Comparison of ENCODE assay signal across 10 mouse cellular contexts in genomic region chr10:80050244-80050643, GRCm38 (mm10). TPM values are rescaled to one million over a fixed set of nuclear protein-coding genes. Genes with fewer than 3 reads are reported as not detected.
DNase-seq lines count a peak whose midpoint lies in the region; ATAC-seq and TF ChIP-seq lines count a peak whose summit lies in the region.
"Had no signal": no experiment of that assay in that cellular context is flagged by ENCODE, and none has a peak within 500 bp of the region (broad histone marks: within the 10 kb centered on the region; RNA-seq: fewer than 3 reads in every experiment).

No protein-coding gene starts in this region.

- H3K27me3 ChIP-seq in kidney, postnatal 0 days (ENCODE audit: insufficient read depth, low read length): no peaks in the 10 kb centered on the region
- H3K27me3 ChIP-seq in limb, embryonic 13.5 days: no peaks in the 10 kb centered on the region
- H3K27me3 ChIP-seq: heart, embryonic 12.5 days had no signal

- H3K4me2 ChIP-seq in kidney, postnatal 0 days (ENCODE audit: low read length): no peak overlapping the region
- no peak overlapping the region for H3K4me2 ChIP-seq in limb, embryonic 13.5 days (replicated peaks)
- H3K4me2 ChIP-seq: heart, embryonic 12.5 days; lung, embryonic 14.5 days had no signal

- no peak overlapping the region for H3K4me3 ChIP-seq in kidney, postnatal 0 days (replicated peaks; ENCODE audit: low read depth, low read length)
- H3K4me3 ChIP-seq in ES-E14 (ENCODE audit: insufficient read depth in 1 of 2, low read depth in 1 of 2, low read length in 2 of 2, poor library complexity in 1 of 2, severe bottlenecking in 1 of 2): peak overlapping the region; percentile 2 to 13; a peak in 2 of 4 replicates
- H3K4me3 ChIP-seq in limb, embryonic 13.5 days: no peak overlapping the region
- H3K4me3 ChIP-seq: heart, embryonic 12.5 days had no signal

- H3K9ac ChIP-seq in kidney, postnatal 0 days (ENCODE audit: low read depth, low read length): no peak overlapping the region
- peak overlapping the region; percentile 53 for H3K9ac ChIP-seq in ES-E14 (ENCODE audit: insufficient read depth, low read depth, low read length, poor library complexity, severe bottlenecking)
- peak overlapping the region; percentile 25; the same call in 1 of the 2 replicates for H3K9ac ChIP-seq in limb, embryonic 13.5 days
- H3K9ac ChIP-seq: heart, embryonic 12.5 days had no signal

- no peak for TF ChIP-seq CTCF in kidney, postnatal 0 days (IDR thresholded peaks at IDR 0.05; ENCODE audit: low read depth)

- H3K36me3 ChIP-seq in kidney, postnatal 0 days (ENCODE audit: insufficient read depth, low read length): no peaks in the 10 kb centered on the region
- peaks cover 6% of the 10 kb centered on the region; the same call in 1 of the 2 replicates for H3K36me3 ChIP-seq in ES-E14 (ENCODE audit: control insufficient read depth, insufficient read depth, low read length, poor library complexity, severe bottlenecking)
- peaks cover 1% of the 10 kb centered on the region; the same call in 1 of the 2 replicates for H3K36me3 ChIP-seq in limb, embryonic 13.5 days

- 39% methylated on average over 6 of the region's 6 CpGs for WGBS in kidney, postnatal 0 days
- WGBS in limb, embryonic 13.5 days: 40% methylated on average over 6 of the region's 6 CpGs

- no peaks in the 10 kb centered on the region for H3K9me3 ChIP-seq in kidney, postnatal 0 days (replicated peaks; ENCODE audit: low read length)
- H3K9me3 ChIP-seq in ES-E14 (ENCODE audit: control insufficient read depth, insufficient read depth, low read depth, low read length): no peaks in the 10 kb centered on the region
- H3K9me3 ChIP-seq in limb, embryonic 13.5 days: no peaks in the 10 kb centered on the region
- H3K9me3 ChIP-seq: heart, embryonic 12.5 days had no signal

- DNase-seq in adrenal gland, postnatal 10 days: peak; percentile 43
- DNase-seq in adrenal gland, postnatal 25 days: no peak
- DNase-seq in kidney, postnatal 0 days (ENCODE audit: low spot score): no peak
- no peak for DNase-seq in kidney, adult 9 months
- no peak for DNase-seq in ES-E14 (ENCODE audit: low read depth, low spot score)
- no peak for DNase-seq in thymus, postnatal 4 days
- DNase-seq: lung, embryonic 14.5 days had no signal

- in situ Hi-C loops in ES-E14 (cut with MboI; ENCODE audit: low sequenced_read_pairs in 2 of 2, unreplicated experiment in 2 of 2): no loop called here

- no peak for ATAC-seq in kidney, postnatal 0 days (replicated peaks; ENCODE audit: low FRiP score, low read depth)
- no peak for ATAC-seq in limb, embryonic 13.5 days (ENCODE audit: low FRiP score, low read depth)
- ATAC-seq in erythroid progenitor cell, adult 5-6 weeks (replicated peaks; ENCODE audit: low FRiP score, poor library complexity, severe bottlenecking): no peak

- H3K27ac ChIP-seq in kidney, postnatal 0 days: peak overlapping the region; percentile 88; the same call in 1 of the 2 replicates
- H3K27ac ChIP-seq in ES-E14 (ENCODE audit: insufficient read depth, low read depth, low read length, poor library complexity, severe bottlenecking): peak overlapping the region; percentile 96
- no peak overlapping the region for H3K27ac ChIP-seq in limb, embryonic 13.5 days

- H3K4me1 ChIP-seq in kidney, postnatal 0 days (replicated peaks; ENCODE audit: insufficient read depth, low read length): peaks cover 19% of the 10 kb centered on the region
- peaks cover 20 to 32% of the 10 kb centered on the region in 2 experiments for H3K4me1 ChIP-seq in ES-E14 (ENCODE audit: control insufficient read depth in 2 of 2, insufficient read depth in 2 of 2, low read length in 2 of 2, poor library complexity in 1 of 2)
- H3K4me1 ChIP-seq in limb, embryonic 13.5 days: peaks cover 34% of the 10 kb centered on the region

TF ChIP-seq in ES-E14, 5 proteins besides CTCF, POLR2A, EP300 and RAD21:
- TF ChIP-seq HCFC1 (IDR thresholded peaks at IDR 0.05; ENCODE audit: borderline replicate concordance, insufficient read depth, low read length): peak; percentile 24; the same call in 1 of the 2 replicates
- no peak for TF ChIP-seq ZNF384 (IDR thresholded peaks at IDR 0.05; ENCODE audit: low read depth, low read length)
TF ChIP-seq in ES-E14: peak in this region for 1.

RNA-seq across cellular contexts. Expression of gene Gpx4, which starts 3.3 kb away (rescaled TPM):
- total RNA-seq in adrenal gland, postnatal 10 days (2021): 1,000 to 10,000 TPM; 1,132 to 1,146 TPM
- 977 and 1,201 TPM in 2 replicates for total RNA-seq in adrenal gland, postnatal 25 days (2021)
- polyA plus RNA-seq in kidney, postnatal 0 days (2015; fragmentation: Nextera tagmentation; extraction: Ambion mirVana): 901 and 946 TPM in 2 replicates
- 1,456 and 1,919 TPM in 2 replicates for total RNA-seq in ES-E14 (2012; rRNA removed)
- 462 and 477 TPM in 2 replicates for polyA plus RNA-seq in limb, embryonic 13.5 days (2015; fragmentation: Nextera tagmentation; extraction: Ambion mirVana)
- 371 and 490 TPM in 2 replicates for total RNA-seq in erythroid progenitor cell, adult 5-6 weeks (2015; ENCODE audit: low replicate concordance)
- total RNA-seq in erythroid progenitor cell, adult 5-6 weeks (2017; ENCODE audit: low replicate concordance): 239 and 372 TPM in 2 replicates

RNA-seq across cellular contexts. Expression of gene Polr2e, which starts 10.6 kb away (rescaled TPM):
- total RNA-seq in adrenal gland, postnatal 10 days (2021): 100 to 1,000 TPM in 1 of 2 experiments, 10 to 100 TPM in 1; 96.5 to 102 TPM
- total RNA-seq in adrenal gland, postnatal 25 days (2021): 84.3 and 101 TPM in 2 replicates
- 208 and 210 TPM in 2 replicates for polyA plus RNA-seq in kidney, postnatal 0 days (2015; fragmentation: Nextera tagmentation; extraction: Ambion mirVana)
- total RNA-seq in ES-E14 (2012; rRNA removed): 266 and 293 TPM in 2 replicates
- polyA plus RNA-seq in limb, embryonic 13.5 days (2015; fragmentation: Nextera tagmentation; extraction: Ambion mirVana): 244 and 254 TPM in 2 replicates
- total RNA-seq in erythroid progenitor cell, adult 5-6 weeks (2015; ENCODE audit: low replicate concordance): 18.4 and 20.5 TPM in 2 replicates
- 14.6 and 28.4 TPM in 2 replicates for total RNA-seq in erythroid progenitor cell, adult 5-6 weeks (2017; ENCODE audit: low replicate concordance)

RNA-seq across cellular contexts. Expression of gene Arhgap45, which starts 33.8 kb away (rescaled TPM):
- 10 to 100 TPM; 11.9 to 12.7 TPM for total RNA-seq in adrenal gland, postnatal 10 days (2021)
- total RNA-seq in adrenal gland, postnatal 25 days (2021): 3.7 and 4.3 TPM in 2 replicates
- 4.0 and 4.6 TPM in 2 replicates for polyA plus RNA-seq in kidney, postnatal 0 days (2015; fragmentation: Nextera tagmentation; extraction: Ambion mirVana)
- 17.0 and 20.9 TPM in 2 replicates for total RNA-seq in ES-E14 (2012; rRNA removed)
- polyA plus RNA-seq in limb, embryonic 13.5 days (2015; fragmentation: Nextera tagmentation; extraction: Ambion mirVana): 7.3 and 7.6 TPM in 2 replicates
- total RNA-seq in erythroid progenitor cell, adult 5-6 weeks (2015; ENCODE audit: low replicate concordance): 23.4 and 23.9 TPM in 2 replicates
- 16.0 and 28.8 TPM in 2 replicates for total RNA-seq in erythroid progenitor cell, adult 5-6 weeks (2017; ENCODE audit: low replicate concordance)

RNA-seq across cellular contexts. Expression of gene Abca7, which starts 54.0 kb away (rescaled TPM):
- total RNA-seq in adrenal gland, postnatal 10 days (2021): 10 to 100 TPM; 16.0 to 19.8 TPM
- 24.2 and 29.1 TPM in 2 replicates for total RNA-seq in adrenal gland, postnatal 25 days (2021)
- polyA plus RNA-seq in kidney, postnatal 0 days (2015; fragmentation: Nextera tagmentation; extraction: Ambion mirVana): 2.4 and 2.6 TPM in 2 replicates
- 8.8 and 18.9 TPM in 2 replicates for total RNA-seq in ES-E14 (2012; rRNA removed)
- 1.8 and 1.9 TPM in 2 replicates for polyA plus RNA-seq in limb, embryonic 13.5 days (2015; fragmentation: Nextera tagmentation; extraction: Ambion mirVana)
- total RNA-seq in erythroid progenitor cell, adult 5-6 weeks (2015; ENCODE audit: low replicate concordance): 44.0 and 58.4 TPM in 2 replicates
- total RNA-seq in erythroid progenitor cell, adult 5-6 weeks (2017; ENCODE audit: low replicate concordance): 58.6 and 71.8 TPM in 2 replicates

RNA-seq across cellular contexts. Expression of gene Sbno2, which starts 55.1 kb away (rescaled TPM):
- total RNA-seq in adrenal gland, postnatal 10 days (2021): 10 to 100 TPM; 37.5 to 55.7 TPM
- total RNA-seq in adrenal gland, postnatal 25 days (2021): 66.1 and 73.2 TPM in 2 replicates
- polyA plus RNA-seq in kidney, postnatal 0 days (2015; fragmentation: Nextera tagmentation; extraction: Ambion mirVana): 9.6 and 10.5 TPM in 2 replicates
- total RNA-seq in ES-E14 (2012; rRNA removed): 36.6 and 49.3 TPM in 2 replicates
- 13.5 and 15.2 TPM in 2 replicates for polyA plus RNA-seq in limb, embryonic 13.5 days (2015; fragmentation: Nextera tagmentation; extraction: Ambion mirVana)
- 19.5 and 21.8 TPM in 2 replicates for total RNA-seq in erythroid progenitor cell, adult 5-6 weeks (2015; ENCODE audit: low replicate concordance)
- 34.3 and 36.1 TPM in 2 replicates for total RNA-seq in erythroid progenitor cell, adult 5-6 weeks (2017; ENCODE audit: low replicate concordance)

Comparison
In these comparisons a context has a peak if more than half of its experiments do, and no peak if none do; other contexts are left out.
1. H3K4me3 ChIP-seq: peak in ES-E14 (2 of 2); none in kidney, postnatal 0 days (single experiment) and limb, embryonic 13.5 days (single experiment).